Mouse (Mus musculus): Measurements from ENCODE around the gene Traf3ip3.

DNA sequence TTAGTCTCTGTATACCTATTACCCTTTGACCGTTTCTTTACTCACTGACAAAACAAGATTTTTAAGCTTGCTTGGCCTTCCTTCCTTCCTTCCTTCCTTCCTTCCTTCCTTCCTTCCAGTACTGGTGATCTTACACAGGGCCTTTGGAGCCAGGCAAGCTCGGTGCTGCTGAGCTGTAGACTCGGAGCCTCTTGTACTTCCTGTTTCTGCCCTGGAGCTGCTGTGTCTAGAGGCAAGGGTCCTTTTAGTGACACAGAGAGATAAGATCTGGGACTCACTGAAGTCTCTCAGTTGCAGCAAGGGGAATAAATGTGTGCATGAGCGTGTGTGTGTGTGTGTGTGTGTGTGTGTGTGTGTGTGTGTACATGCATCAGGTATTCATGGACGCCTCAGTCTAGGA lies 29.4 kb upstream of the Traf3ip3 start:
- TF ChIP-seq CTCF (IDR thresholded peaks at IDR 0.05) (no peak), EP300 (IDR thresholded peaks at IDR 0.05; ENCODE audit: insufficient read depth, low read depth, low read length) (no peak), POLR2A (IDR thresholded peaks at IDR 0.05; ENCODE audit: insufficient read depth, low read depth, low read length) (no peak)
